Mouse (Mus musculus) kidney, adult 2 months (tissue): Measurements from ENCODE around the gene Six2.
"Not testable (repeated sequence)": the region's sequence is repeated elsewhere in the genome, so short reads cannot be mapped to it uniquely, and the experiment has no call there.

Experiments used
- CTCF ChIP-seq: fragments of 200-500 bp; conservative IDR thresholded peaks from 2 replicates; pipeline ENCODE4 v1.5.1; 2011; ENCODE audit warnings: low read depth, mild to moderate bottlenecking, control low read depth, low read length, moderate library complexity, mixed read lengths; ENCODE audit not compliant: insufficient read depth, insufficient read length
- POLR2A ChIP-seq: fragments of 200-500 bp; IDR thresholded peaks from one replicate; pipeline ENCODE4 v1.6.1; 2011; ENCODE audit warnings: low read depth, low read length, control low read depth

DNA sequence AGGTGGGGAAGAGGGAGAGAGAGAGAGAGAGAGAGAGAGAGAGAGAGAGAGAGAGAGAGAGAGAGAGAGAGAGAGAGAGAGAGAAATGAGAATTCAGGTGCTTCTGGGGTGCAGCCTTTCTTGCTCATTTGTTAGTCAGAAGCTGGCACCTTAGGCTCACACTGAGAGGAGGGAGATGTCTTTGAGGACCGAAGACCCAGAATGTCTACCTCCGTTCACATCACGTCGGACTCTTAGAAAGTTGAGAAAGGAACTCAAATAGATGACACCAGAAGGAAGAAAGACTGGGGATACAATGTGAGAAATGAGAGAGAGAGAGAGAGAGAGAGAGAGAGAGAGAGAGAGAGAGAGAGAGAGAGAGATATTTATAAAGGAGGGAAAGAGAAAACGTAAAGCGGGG lies 3.6 kb downstream of the Six2 start:
- TF ChIP-seq CTCF, POLR2A: not testable (repeated sequence)
